In genomic region chr1:176930981-176931500, GRCm38 (mm10) we compare ENCODE assay signal across 16 mouse cellular contexts.
DNase-seq lines count a peak whose midpoint lies in the region; ATAC-seq and TF ChIP-seq lines count a peak whose summit lies in the region.
"Had no signal": no experiment of that assay in that cellular context is flagged by ENCODE, and none has a peak within 500 bp of the region (broad histone marks: within the 10 kb centered on the region; RNA-seq: fewer than 3 reads in every experiment).

No protein-coding gene starts in this region.

- DNase-seq in layer of hippocampus, adult 2 months (ENCODE audit: low spot score in 2 of 2) = no peak
- no peak for DNase-seq in layer of hippocampus, adult 9-10 months (ENCODE audit: low spot score)
- DNase-seq in lung, postnatal 36 days = no peak
- DNase-seq: adrenal gland, adult 2 months; adrenal gland, postnatal 25 days; gastrocnemius, postnatal 14 days; heart, adult 2 months; kidney, adult 8-10 months had no signal

- no peak for ATAC-seq in forebrain, embryonic 15.5 days (replicated peaks)
- no peak for ATAC-seq in forebrain, embryonic 12.5 days (ENCODE audit: low FRiP score)
- no peak for ATAC-seq in heart, embryonic 11.5 days (replicated peaks; ENCODE audit: insufficient number of reproducible peaks, low FRiP score, low TSS enrichment)
- ATAC-seq: inflammation-experienced regulatory T-cells, adult 6 months; intestine, postnatal 0 days had no signal

- peak overlapping the region; percentile 95 for H3K27ac ChIP-seq in forebrain, embryonic 15.5 days (replicated peaks)
- no peak overlapping the region for H3K27ac ChIP-seq in forebrain, embryonic 12.5 days
- peak overlapping the region; percentile 97 for H3K27ac ChIP-seq in layer of hippocampus, adult 2 months
- peak overlapping the region; percentile 95 for H3K27ac ChIP-seq in cortical plate, adult 2 months (ENCODE audit: insufficient read depth, low read length)
- H3K27ac ChIP-seq in heart, embryonic 11.5 days (ENCODE audit: low read depth, low read length) = no peak overlapping the region
- H3K27ac ChIP-seq: embryonic facial prominence, embryonic 10.5 days; heart, adult 2 months had no signal

- H3K27me3 ChIP-seq in forebrain, embryonic 15.5 days = no peaks in the 10 kb centered on the region
- no peaks in the 10 kb centered on the region; the same call in 1 of the 2 replicates for H3K27me3 ChIP-seq in forebrain, embryonic 12.5 days
- no peaks in the 10 kb centered on the region for H3K27me3 ChIP-seq in heart, embryonic 11.5 days (ENCODE audit: control insufficient read depth, insufficient read depth, low read length)
- H3K27me3 ChIP-seq: heart, embryonic 12.5 days had no signal

- H3K36me3 ChIP-seq in forebrain, embryonic 15.5 days = no peaks in the 10 kb centered on the region
- no peaks in the 10 kb centered on the region for H3K36me3 ChIP-seq in forebrain, embryonic 12.5 days (replicated peaks)
- no peaks in the 10 kb centered on the region for H3K36me3 ChIP-seq in heart, embryonic 11.5 days (ENCODE audit: control insufficient read depth, insufficient read depth, low read length)
- H3K36me3 ChIP-seq: embryonic facial prominence, embryonic 10.5 days; heart, embryonic 12.5 days had no signal

- no peak overlapping the region for H3K4me3 ChIP-seq in forebrain, embryonic 15.5 days
- no peak overlapping the region for H3K4me3 ChIP-seq in forebrain, embryonic 12.5 days (replicated peaks)
- H3K4me3 ChIP-seq in layer of hippocampus, adult 2 months = peak overlapping the region; percentile 45
- H3K4me3 ChIP-seq in cortical plate, adult 2 months (ENCODE audit: insufficient read depth, low read length) = no peak overlapping the region
- H3K4me3 ChIP-seq in heart, embryonic 11.5 days (ENCODE audit: low read depth, low read length) = no peak overlapping the region
- H3K4me3 ChIP-seq: embryonic facial prominence, embryonic 10.5 days; heart, adult 2 months; heart, embryonic 12.5 days had no signal

- 49% methylated on average over 4 of the region's 4 CpGs for WGBS in forebrain, embryonic 15.5 days
- WGBS in forebrain, embryonic 12.5 days = 82% methylated on average over 4 of the region's 4 CpGs
- WGBS in heart, embryonic 11.5 days (ENCODE audit: insufficient replicate concordance) = 79% methylated on average over 4 of the region's 4 CpGs

- H3K4me1 ChIP-seq in forebrain, embryonic 15.5 days = peaks cover 59% of the 10 kb centered on the region
- peaks cover 20% of the 10 kb centered on the region for H3K4me1 ChIP-seq in forebrain, embryonic 12.5 days
- peaks cover 16% of the 10 kb centered on the region for H3K4me1 ChIP-seq in cortical plate, adult 2 months (ENCODE audit: control insufficient read depth, insufficient read depth, low read length)
- H3K4me1 ChIP-seq in heart, embryonic 11.5 days (ENCODE audit: control insufficient read depth, insufficient read depth, low read length) = no peaks in the 10 kb centered on the region; the same call in 1 of the 2 replicates
- H3K4me1 ChIP-seq: heart, embryonic 12.5 days had no signal

- H3K4me2 ChIP-seq in forebrain, embryonic 15.5 days (replicated peaks) = peak overlapping the region; percentile 16
- H3K4me2 ChIP-seq in forebrain, embryonic 12.5 days = no peak overlapping the region
- no peak overlapping the region for H3K4me2 ChIP-seq in heart, embryonic 11.5 days
- H3K4me2 ChIP-seq: heart, embryonic 12.5 days had no signal

- no peak for TF ChIP-seq POLR2A in cortical plate, adult 2 months (IDR thresholded peaks at IDR 0.05; ENCODE audit: extremely low read depth, insufficient read depth, low read length)

- no peak for TF ChIP-seq CTCF in layer of hippocampus, adult 2 months (conservative IDR thresholded peaks at IDR 0.05)
- no peak for TF ChIP-seq CTCF in cortical plate, adult 2 months (IDR thresholded peaks at IDR 0.05; ENCODE audit: extremely low read depth, insufficient read depth, low read length)

- no peaks in the 10 kb centered on the region for H3K9me3 ChIP-seq in forebrain, embryonic 15.5 days
- H3K9me3 ChIP-seq in forebrain, embryonic 12.5 days = no peaks in the 10 kb centered on the region
- H3K9me3 ChIP-seq in heart, embryonic 11.5 days (replicated peaks; ENCODE audit: control insufficient read depth, low read length) = no peaks in the 10 kb centered on the region
- H3K9me3 ChIP-seq: embryonic facial prominence, embryonic 10.5 days; heart, embryonic 12.5 days had no signal

- H3K9ac ChIP-seq in forebrain, embryonic 15.5 days (replicated peaks) = peak overlapping the region; percentile 29
- H3K9ac ChIP-seq in forebrain, embryonic 12.5 days = no peak overlapping the region
- H3K9ac ChIP-seq in heart, embryonic 11.5 days (ENCODE audit: low read depth, low read length) = no peak overlapping the region
- H3K9ac ChIP-seq: heart, embryonic 12.5 days had no signal

Comparison
In these comparisons a context has a peak if more than half of its experiments do, and no peak if none do; other contexts are left out.
1. H3K27ac ChIP-seq: peak in forebrain, embryonic 15.5 days (single experiment), layer of hippocampus, adult 2 months (single experiment) and cortical plate, adult 2 months (single experiment); none in forebrain, embryonic 12.5 days (single experiment) and heart, embryonic 11.5 days (single experiment).